15 mouse cellular contexts compared by ENCODE assay signal in the genomic region with DNA sequence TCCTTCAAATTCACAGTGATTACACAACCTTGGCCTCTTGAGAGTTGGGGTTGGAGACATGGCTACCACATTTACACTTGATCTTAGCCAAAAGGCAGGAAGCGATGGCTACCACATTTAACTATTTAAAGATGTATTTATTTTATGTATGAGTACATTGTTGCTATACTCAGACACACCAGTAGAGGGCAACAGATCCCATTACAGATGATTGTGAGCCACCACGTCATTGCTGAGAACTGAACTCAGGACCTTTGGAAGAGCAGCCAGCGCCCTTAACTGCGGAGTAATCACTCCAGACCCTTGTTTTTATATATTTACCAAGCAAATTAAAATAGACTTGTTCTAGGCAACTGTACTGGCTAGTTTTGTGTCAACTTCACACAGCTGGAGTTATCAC. TPM values are rescaled to one million over a fixed set of nuclear protein-coding genes. Genes with fewer than 3 reads are reported as not detected.
DNase-seq lines count a peak whose midpoint lies in the region; ATAC-seq and TF ChIP-seq lines count a peak whose summit lies in the region.
"Had no signal": no experiment of that assay in that cellular context is flagged by ENCODE, and none has a peak within 500 bp of the region (broad histone marks: within the 10 kb centered on the region; RNA-seq: fewer than 3 reads in every experiment).

No protein-coding gene starts in this region.

- H3K9me3 ChIP-seq in CH12.LX (replicated peaks; ENCODE audit: low read length), result no peaks in the 10 kb centered on the region
- H3K9me3 ChIP-seq: heart, embryonic 10.5 days had no signal

- ATAC-seq in CD4-positive, CD25-positive, alpha-beta regulatory T cell, adult 4 months, result no peak

- H3K36me3 ChIP-seq in CH12.LX (replicated peaks in 1 of 2; ENCODE audit: control insufficient read depth in 1 of 2, insufficient read depth in 1 of 2, low read length in 1 of 2), result peaks cover 53 to 85% of the 10 kb centered on the region in 2 experiments

- no peak for TF ChIP-seq POLR2A in CH12.LX (IDR thresholded peaks at IDR 0.05; ENCODE audit: low read depth, low read length)
- TF ChIP-seq POLR2A in cortical plate, adult 2 months (IDR thresholded peaks at IDR 0.05; ENCODE audit: extremely low read depth, insufficient read depth, low read length), result no peak

- dilution Hi-C loops in CH12.LX (cut with MboI; ENCODE audit: extremely low pct_ligation_motif_present, extremely low pct_unique_long_range_greater_than_20kb, low sequenced_read_pairs), result no loop called here

- H3K9ac ChIP-seq in CH12.LX (ENCODE audit: insufficient read depth, low read depth), result no peak overlapping the region

- H3K4me3 ChIP-seq in layer of hippocampus, adult 2 months, result no peak overlapping the region
- no peak overlapping the region for H3K4me3 ChIP-seq in CH12.LX (replicated peaks in 1 of 3; ENCODE audit: low read depth in 2 of 3, low read length in 2 of 3, poor library complexity in 1 of 3)
- no peak overlapping the region for H3K4me3 ChIP-seq in cortical plate, adult 2 months (ENCODE audit: insufficient read depth, low read length)
- H3K4me3 ChIP-seq: erythroblast, embryonic 14.5 days; heart, embryonic 10.5 days had no signal

- no peak overlapping the region for H3K4me2 ChIP-seq in CH12.LX (ENCODE audit: insufficient read depth, low read depth, poor library complexity, severe bottlenecking)

- no peaks in the 10 kb centered on the region for H3K4me1 ChIP-seq in CH12.LX (ENCODE audit: control insufficient read depth in 1 of 2, insufficient read depth in 2 of 2)
- no peaks in the 10 kb centered on the region for H3K4me1 ChIP-seq in cortical plate, adult 2 months (ENCODE audit: control insufficient read depth, insufficient read depth, low read length)
- H3K4me1 ChIP-seq: heart, embryonic 10.5 days had no signal

- TF ChIP-seq RAD21 in CH12.LX (IDR thresholded peaks at IDR 0.05; ENCODE audit: low read depth, low read length), result peak; percentile 34

- no peak for TF ChIP-seq EP300 in CH12.LX (IDR thresholded peaks at IDR 0.05; ENCODE audit: low read length)

- H3K27me3 ChIP-seq in CH12.LX (replicated peaks), result no peaks in the 10 kb centered on the region

- H3K27ac ChIP-seq in layer of hippocampus, adult 2 months, result no peak overlapping the region
- no peak overlapping the region for H3K27ac ChIP-seq in CH12.LX (ENCODE audit: insufficient read depth, low read depth)
- H3K27ac ChIP-seq in cortical plate, adult 2 months (ENCODE audit: insufficient read depth, low read length), result no peak overlapping the region
- H3K27ac ChIP-seq: heart, embryonic 10.5 days had no signal

- TF ChIP-seq CTCF in layer of hippocampus, adult 2 months (conservative IDR thresholded peaks at IDR 0.05), result peak; percentile 70
- TF ChIP-seq CTCF in CH12.LX (conservative IDR thresholded peaks at IDR 0.05 in 1 of 2, IDR thresholded peaks at IDR 0.05 in 1 of 2; ENCODE audit: low read depth in 2 of 2, low read length in 2 of 2), result peak; percentile 60 to 67
- TF ChIP-seq CTCF in cortical plate, adult 2 months (IDR thresholded peaks at IDR 0.05; ENCODE audit: extremely low read depth, insufficient read depth, low read length), result 0 out of 2 replicates have a peak, but pooled peaks have one; percentile 16

- peak; percentile 25 for DNase-seq in CD4-positive, CD25-positive, alpha-beta regulatory T cell, adult 2 months (ENCODE audit: low read depth, low spot score)
- DNase-seq in layer of hippocampus, adult 2 months (ENCODE audit: low spot score in 2 of 2), result no peak
- no peak for DNase-seq in layer of hippocampus, postnatal 14 days (ENCODE audit: low spot score in 2 of 2)
- no peak for DNase-seq in CH12.LX (ENCODE audit: extremely low read depth)
- no peak for DNase-seq in cerebellum, postnatal 36 days
- DNase-seq in frontal cortex, postnatal 14 days (ENCODE audit: low spot score in 2 of 2), result no peak
- DNase-seq: cerebellum, adult 8-10 months; embryo, embryonic 11 days; heart, postnatal 36 days; kidney, postnatal 10 days; right cerebral cortex, postnatal 25 days had no signal

- H3K79me2 ChIP-seq in CH12.LX (replicated peaks; ENCODE audit: control insufficient read depth, extremely low read depth, insufficient read depth, poor library complexity, severe bottlenecking), result no peaks in the 10 kb centered on the region

- in situ Hi-C loops in CH12.LX (cut with MboI; ENCODE audit: low pct_ligation_motif_present, low pct_unique_long_range_greater_than_20kb, low sequenced_read_pairs), result no loop called here

TF ChIP-seq in CH12.LX, 34 proteins besides CTCF, POLR2A, EP300 and RAD21:
- no peak for TF ChIP-seq MAFK (IDR thresholded peaks at IDR 0.05; ENCODE audit: insufficient replicate concordance, low read length)
- TF ChIP-seq GABPA (IDR thresholded peaks at IDR 0.05; ENCODE audit: insufficient replicate concordance, low read depth, low read length), result no peak
- peak; percentile 7; the same call in 1 of the 2 replicates for TF ChIP-seq SMC3 (IDR thresholded peaks at IDR 0.05; ENCODE audit: low read depth, low read length)
- TF ChIP-seq BHLHE40 (IDR thresholded peaks at IDR 0.05; ENCODE audit: low read depth, low read length), result no peak

RNA-seq across cellular contexts. Expression of gene Pak2, which starts 36.8 kb away (rescaled TPM):
- 10 to 100 TPM; 65.2 to 77.0 TPM for polyA plus RNA-seq in CD4-positive, CD25-positive, alpha-beta regulatory T cell, adult 4 months (2017; shearing (Covaris generic))
- 10 to 100 TPM; 29.2 to 29.7 TPM for total RNA-seq in layer of hippocampus, adult 2 months (2021)
- total RNA-seq in layer of hippocampus, postnatal 14 days (2021), result 10 to 100 TPM; 33.3 TPM
- total RNA-seq in CH12.LX (2012; rRNA removed) (37.2 and 43.5 TPM in 2 replicates), CH12.LX (2014; rRNA removed) (69.8 and 73.1 TPM in 2 replicates)
- polyA plus RNA-seq in CH12.LX (2012; ENCODE audit: insufficient read length, low read depth), result 69.0 and 79.7 TPM in 2 replicates
- polyA plus RNA-seq in cortical plate, adult 2 months (2012; rRNA removed), result 15.7 and 17.7 TPM in 2 replicates

RNA-seq across cellular contexts. Expression of gene Senp5, which starts 39.3 kb away (rescaled TPM):
- 10 to 100 TPM in 1 of 2 experiments, 1 to 10 TPM in 1; 8.3 to 13.3 TPM for polyA plus RNA-seq in CD4-positive, CD25-positive, alpha-beta regulatory T cell, adult 4 months (2017; shearing (Covaris generic))
- 10 to 100 TPM; 37.5 to 37.6 TPM for total RNA-seq in layer of hippocampus, adult 2 months (2021)
- total RNA-seq in layer of hippocampus, postnatal 14 days (2021), result 10 to 100 TPM; 40.0 to 43.4 TPM
- total RNA-seq in CH12.LX (2012; rRNA removed) (19.3 and 22.1 TPM in 2 replicates), CH12.LX (2014; rRNA removed) (31.2 and 32.5 TPM in 2 replicates)
- 27.2 and 28.8 TPM in 2 replicates for polyA plus RNA-seq in CH12.LX (2012; ENCODE audit: insufficient read length, low read depth)
- polyA plus RNA-seq in cortical plate, adult 2 months (2012; rRNA removed), result 22.0 and 23.2 TPM in 2 replicates

RNA-seq across cellular contexts. Expression of gene Pigx, which starts 57.2 kb away (rescaled TPM):
- polyA plus RNA-seq in CD4-positive, CD25-positive, alpha-beta regulatory T cell, adult 4 months (2017; shearing (Covaris generic)), result 100 to 1,000 TPM; 108 to 131 TPM
- 10 to 100 TPM; 24.2 to 27.3 TPM for total RNA-seq in layer of hippocampus, adult 2 months (2021)
- total RNA-seq in layer of hippocampus, postnatal 14 days (2021), result 10 to 100 TPM; 29.2 to 29.7 TPM
- total RNA-seq in CH12.LX (2012; rRNA removed), result 47.1 and 48.1 TPM in 2 replicates
- total RNA-seq in CH12.LX (2014; rRNA removed), result 83.0 and 94.7 TPM in 2 replicates
- 46.4 and 48.1 TPM in 2 replicates for polyA plus RNA-seq in CH12.LX (2012; ENCODE audit: insufficient read length, low read depth)
- 27.9 and 32.6 TPM in 2 replicates for polyA plus RNA-seq in cortical plate, adult 2 months (2012; rRNA removed)

RNA-seq across cellular contexts. Expression of gene Cep19, which starts 57.2 kb away (rescaled TPM):
- polyA plus RNA-seq in CD4-positive, CD25-positive, alpha-beta regulatory T cell, adult 4 months (2017; shearing (Covaris generic)), result 10 to 100 TPM; 35.0 to 37.8 TPM
- 10 to 100 TPM; 62.8 to 65.5 TPM for total RNA-seq in layer of hippocampus, adult 2 months (2021)
- total RNA-seq in layer of hippocampus, postnatal 14 days (2021), result 10 to 100 TPM; 61.5 to 65.9 TPM
- total RNA-seq in CH12.LX (2012; rRNA removed), result 17.6 and 23.0 TPM in 2 replicates
- 31.3 and 37.3 TPM in 2 replicates for total RNA-seq in CH12.LX (2014; rRNA removed)
- 29.4 and 34.9 TPM in 2 replicates for polyA plus RNA-seq in CH12.LX (2012; ENCODE audit: insufficient read length, low read depth)
- polyA plus RNA-seq in cortical plate, adult 2 months (2012; rRNA removed), result 61.7 and 64.8 TPM in 2 replicates

Comparison
In these comparisons a context has a peak if more than half of its experiments do, and no peak if none do; other contexts are left out.
1. CTCF ChIP-seq: peak in every context shown above with its lines; median percentile 70 in layer of hippocampus, adult 2 months; 64 in CH12.LX; 16 in cortical plate, adult 2 months.